Mouse (Mus musculus): ENCODE measurements around the gene B3gnt2. TPM values are rescaled to one million over a fixed set of nuclear protein-coding genes. Genes with fewer than 3 reads are reported as not detected.

B3gnt2 gene
- polyA plus RNA-seq, 1 experiment, result 18.9 TPM

DNA sequence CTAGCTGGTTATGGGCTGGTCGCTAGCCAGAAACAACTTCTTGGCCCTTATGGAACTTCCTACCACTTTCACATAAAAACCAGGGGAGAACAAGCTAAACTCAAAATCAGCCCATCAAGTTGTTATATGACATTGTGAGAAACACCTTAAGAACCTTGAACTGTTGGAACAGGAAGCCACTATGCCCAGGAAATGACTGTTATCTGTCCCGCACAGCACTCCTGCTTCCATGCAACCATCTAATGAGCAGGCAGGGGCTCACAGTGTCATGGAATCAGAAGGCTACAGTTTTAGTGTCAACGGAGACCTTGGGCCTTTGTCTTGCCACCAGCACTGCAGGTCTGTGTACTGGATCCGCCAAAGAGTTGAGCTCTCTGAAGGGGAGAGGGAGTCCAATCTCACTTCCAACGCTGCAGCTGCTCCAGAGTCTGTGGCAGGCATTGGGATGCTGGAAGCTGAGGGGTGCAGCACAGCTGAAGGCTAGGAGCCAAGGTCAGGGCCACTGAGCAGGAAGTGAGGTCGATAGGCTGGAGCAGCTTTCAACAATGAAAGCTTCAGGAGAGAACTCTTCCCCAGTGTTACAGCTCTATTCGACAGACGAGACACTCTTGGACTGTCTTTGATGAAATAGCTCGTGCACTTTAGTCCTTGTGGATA lies 36.6 kb downstream of the B3gnt2 start:
- H3K27me3 ChIP-seq (ENCODE audit: control insufficient read depth, insufficient read depth, low read length), result no peaks in the 10 kb centered on the region
- H3K4me1 ChIP-seq (ENCODE audit: control insufficient read depth, insufficient read depth, insufficient read length), result peaks cover 8% of the 10 kb centered on the region
- 58% methylated on average over 9 of the region's 9 CpGs for WGBS
- no peak overlapping the region for H3K4me3 ChIP-seq (ENCODE audit: extremely low read depth, insufficient read depth, insufficient read length)
- no peak for DNase-seq (ENCODE audit: low read depth in 1 of 2, low spot score in 2 of 2)
- H3K36me3 ChIP-seq (ENCODE audit: control insufficient read depth, insufficient read depth, low read length), result 0 out of 2 replicates have a peak, but pooled peaks cover 1% of the 10 kb centered on the region
- TF ChIP-seq CTCF (IDR thresholded peaks at IDR 0.05; ENCODE audit: extremely low read depth, insufficient read depth, insufficient read length, insufficient replicate concordance) (no peak), POLR2A (IDR thresholded peaks at IDR 0.05; ENCODE audit: low read depth, low read length) (no peak)
- H3K27ac ChIP-seq (ENCODE audit: insufficient read depth, low read length), result no peak overlapping the region

DNA sequence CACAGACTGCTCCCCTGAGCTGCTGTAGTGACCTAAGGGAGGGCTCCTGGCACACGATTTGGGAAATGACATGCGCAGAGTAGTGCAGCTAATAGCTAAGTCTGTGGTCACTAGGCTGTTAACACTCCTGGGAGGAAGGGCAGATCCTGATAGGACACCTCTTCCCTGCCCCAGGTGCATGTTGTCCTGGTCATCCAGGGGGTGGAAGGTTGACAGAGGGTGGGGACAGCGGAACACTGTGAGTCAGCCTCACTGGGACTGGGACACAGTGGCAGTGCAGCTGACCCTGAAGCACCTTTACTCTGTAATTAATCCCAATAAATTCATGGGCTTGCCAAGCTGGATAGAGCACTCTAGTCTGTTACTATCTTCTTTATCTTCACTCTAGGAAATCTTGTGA lies 39.5 kb downstream of the B3gnt2 start:
- DNase-seq (ENCODE audit: low read depth in 1 of 2, low spot score in 2 of 2), result no peak
- peaks cover 19% of the 10 kb centered on the region for H3K4me1 ChIP-seq (ENCODE audit: control insufficient read depth, insufficient read depth, insufficient read length)
- H3K27ac ChIP-seq (ENCODE audit: insufficient read depth, low read length), result no peak overlapping the region
- no peaks in the 10 kb centered on the region for H3K36me3 ChIP-seq (ENCODE audit: control insufficient read depth, insufficient read depth, low read length)
- H3K27me3 ChIP-seq (ENCODE audit: control insufficient read depth, insufficient read depth, low read length), result no peaks in the 10 kb centered on the region
- TF ChIP-seq CTCF (IDR thresholded peaks at IDR 0.05; ENCODE audit: extremely low read depth, insufficient read depth, insufficient read length, insufficient replicate concordance) (no peak), POLR2A (IDR thresholded peaks at IDR 0.05; ENCODE audit: low read depth, low read length) (no peak)
- H3K4me3 ChIP-seq (ENCODE audit: extremely low read depth, insufficient read depth, insufficient read length), result no peak overlapping the region
- WGBS, result 77% methylated on average over 3 of the region's 3 CpGs

DNA sequence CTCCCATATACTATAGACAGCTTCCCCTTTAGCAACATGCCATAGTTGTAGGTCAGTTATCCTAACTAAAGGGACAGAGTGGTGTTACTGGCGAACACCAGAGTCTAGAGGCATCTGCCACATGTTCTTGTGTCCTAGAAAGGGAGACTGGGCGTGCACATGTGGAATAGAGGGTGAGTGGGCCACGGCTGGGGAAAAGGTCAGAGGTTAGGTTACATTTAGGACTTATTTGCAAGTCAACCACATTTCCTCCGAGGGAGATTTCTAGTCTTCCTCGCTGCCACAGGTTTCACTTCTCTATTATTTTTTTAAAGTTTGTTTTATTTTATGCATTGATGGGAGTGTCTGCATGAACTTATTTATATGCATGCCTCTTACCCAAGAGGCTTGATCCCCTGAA lies 42.4 kb downstream of the B3gnt2 start:
- Histone ChIP-seq H3K4me3 (ENCODE audit: extremely low read depth, insufficient read depth, insufficient read length) (no peak overlapping the region), H3K27me3 (ENCODE audit: control insufficient read depth, insufficient read depth, low read length) (no peaks in the 10 kb centered on the region), H3K36me3 (ENCODE audit: control insufficient read depth, insufficient read depth, low read length) (no peaks in the 10 kb centered on the region), H3K4me1 (ENCODE audit: control insufficient read depth, insufficient read depth, insufficient read length) (peaks cover 43% of the 10 kb centered on the region), H3K27ac (ENCODE audit: insufficient read depth, low read length) (peak overlapping the region; percentile 74)
- no peak for TF ChIP-seq POLR2A (IDR thresholded peaks at IDR 0.05; ENCODE audit: low read depth, low read length)
- TF ChIP-seq CTCF (IDR thresholded peaks at IDR 0.05; ENCODE audit: extremely low read depth, insufficient read depth, insufficient read length, insufficient replicate concordance), result no peak
- peak; percentile 32 to 52 for DNase-seq (ENCODE audit: low read depth in 1 of 2, low spot score in 2 of 2)
- WGBS, result 19% methylated on average over 5 of the region's 5 CpGs

DNA sequence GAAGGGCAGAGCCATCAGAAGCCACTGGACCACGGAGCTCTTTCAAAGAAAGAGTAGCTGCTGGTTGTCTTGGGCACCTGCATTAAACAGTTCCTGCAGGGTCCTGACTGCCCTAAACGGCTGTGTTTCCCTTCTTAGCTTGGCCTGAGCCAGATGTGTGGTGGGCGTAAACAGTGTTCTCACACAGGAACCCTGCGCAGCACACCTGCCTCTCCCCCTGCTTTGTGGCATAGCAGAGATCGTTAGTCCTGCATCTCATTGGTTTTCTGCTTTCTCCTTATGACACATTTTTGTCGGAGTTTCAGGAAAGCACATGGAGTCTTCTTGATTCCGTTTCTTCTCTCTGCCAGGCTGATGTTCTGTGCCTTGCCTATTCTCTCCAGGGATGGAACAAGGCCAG lies 44.9 kb downstream of the B3gnt2 start:
- TF ChIP-seq CTCF (IDR thresholded peaks at IDR 0.05; ENCODE audit: extremely low read depth, insufficient read depth, insufficient read length, insufficient replicate concordance), result no peak
- no peak for TF ChIP-seq POLR2A (IDR thresholded peaks at IDR 0.05; ENCODE audit: low read depth, low read length)
- DNase-seq (ENCODE audit: low read depth in 1 of 2, low spot score in 2 of 2), result peak in 1 of 2 experiments; percentile 17
- Histone ChIP-seq H3K27me3 (ENCODE audit: control insufficient read depth, insufficient read depth, low read length) (no peaks in the 10 kb centered on the region), H3K27ac (ENCODE audit: insufficient read depth, low read length) (peak overlapping the region; percentile 93), H3K4me1 (ENCODE audit: control insufficient read depth, insufficient read depth, insufficient read length) (peaks cover 47% of the 10 kb centered on the region), H3K36me3 (ENCODE audit: control insufficient read depth, insufficient read depth, low read length) (no peaks in the 10 kb centered on the region), H3K4me3 (ENCODE audit: extremely low read depth, insufficient read depth, insufficient read length) (no peak overlapping the region)
- 28% methylated on average over 7 of the region's 7 CpGs for WGBS

DNA sequence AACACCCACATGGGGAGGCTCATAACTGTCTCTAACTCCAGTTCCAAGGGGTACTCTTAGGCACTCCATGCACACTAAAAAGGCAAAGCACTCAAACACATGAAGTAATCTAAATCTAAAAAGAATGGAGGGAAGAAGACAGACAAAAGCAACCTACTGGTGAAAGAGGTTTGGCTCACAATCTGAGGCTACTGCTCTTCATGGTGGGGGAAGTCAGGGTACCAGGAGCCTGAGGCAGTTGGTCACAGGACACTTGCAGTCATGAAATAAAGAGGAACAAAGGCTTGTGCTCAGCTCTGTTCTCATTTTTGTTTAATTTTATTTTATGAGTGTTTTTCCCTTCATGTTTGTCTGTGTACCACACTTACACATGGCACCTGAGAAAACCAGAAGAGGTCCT lies 45.6 kb downstream of the B3gnt2 start:
- no peak for DNase-seq (ENCODE audit: low read depth in 1 of 2, low spot score in 2 of 2)
- peak overlapping the region; percentile 93 for H3K27ac ChIP-seq (ENCODE audit: insufficient read depth, low read length)

DNA sequence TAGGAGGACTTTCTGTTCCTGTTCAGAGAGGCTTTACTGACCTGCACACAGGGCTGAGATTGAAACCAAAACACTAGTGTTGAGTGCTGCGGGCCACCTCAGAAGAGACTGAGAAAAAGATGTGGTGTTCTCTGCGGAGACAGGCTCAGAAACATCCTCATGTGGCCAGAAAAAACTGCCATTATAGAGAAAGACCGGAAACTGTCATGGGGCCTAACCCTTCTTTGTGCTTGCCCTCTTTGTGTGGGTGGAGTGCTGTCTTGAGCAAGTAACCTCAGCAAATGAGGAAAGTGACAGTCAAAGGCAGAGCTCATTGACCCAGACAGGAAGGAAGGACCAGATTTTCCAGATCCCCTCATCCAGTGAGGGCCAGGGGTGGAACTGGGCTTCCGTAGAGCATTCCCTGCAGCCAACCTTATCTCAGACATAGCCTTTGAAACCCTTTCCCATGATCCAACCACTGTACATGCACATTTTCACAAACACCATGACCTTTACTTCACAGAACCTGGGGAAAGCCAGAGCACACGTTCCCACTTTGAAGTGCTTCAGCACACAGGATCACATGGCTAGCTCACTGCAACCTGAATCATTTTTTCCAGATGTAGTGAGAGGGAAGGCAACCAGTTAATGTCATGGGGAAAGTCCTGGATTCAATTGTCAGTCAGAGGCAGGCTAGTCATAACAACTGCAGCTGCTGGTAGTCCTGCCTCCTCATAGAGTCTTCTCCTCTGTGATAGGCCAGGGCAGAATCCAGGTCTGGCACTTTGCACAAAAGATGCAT lies 46.6 kb downstream of the B3gnt2 start:
- Histone ChIP-seq H3K27me3 (ENCODE audit: control insufficient read depth, insufficient read depth, low read length) (no peaks in the 10 kb centered on the region), H3K4me3 (ENCODE audit: extremely low read depth, insufficient read depth, insufficient read length) (no peak overlapping the region), H3K4me1 (ENCODE audit: control insufficient read depth, insufficient read depth, insufficient read length) (peaks cover 46% of the 10 kb centered on the region), H3K27ac (ENCODE audit: insufficient read depth, low read length) (peak overlapping the region; percentile 93), H3K36me3 (ENCODE audit: control insufficient read depth, insufficient read depth, low read length) (no peaks in the 10 kb centered on the region)
- WGBS, result 12% methylated on average over 5 of the region's 5 CpGs
- DNase-seq (ENCODE audit: low read depth in 1 of 2, low spot score in 2 of 2), result peak; percentile 40 to 57
- TF ChIP-seq CTCF (IDR thresholded peaks at IDR 0.05; ENCODE audit: extremely low read depth, insufficient read depth, insufficient read length, insufficient replicate concordance) (no peak), POLR2A (IDR thresholded peaks at IDR 0.05; ENCODE audit: low read depth, low read length) (no peak)

More for the DNA sequence above, 45.6 kb downstream of the B3gnt2 start:
- no peaks in the 10 kb centered on the region for H3K36me3 ChIP-seq (ENCODE audit: control insufficient read depth, insufficient read depth, low read length)
- TF ChIP-seq POLR2A (IDR thresholded peaks at IDR 0.05; ENCODE audit: low read depth, low read length) (no peak), CTCF (IDR thresholded peaks at IDR 0.05; ENCODE audit: extremely low read depth, insufficient read depth, insufficient read length, insufficient replicate concordance) (no peak)
- no peaks in the 10 kb centered on the region for H3K27me3 ChIP-seq (ENCODE audit: control insufficient read depth, insufficient read depth, low read length)
- H3K4me1 ChIP-seq (ENCODE audit: control insufficient read depth, insufficient read depth, insufficient read length), result peaks cover 51% of the 10 kb centered on the region
- H3K4me3 ChIP-seq (ENCODE audit: extremely low read depth, insufficient read depth, insufficient read length), result no peak overlapping the region

DNA sequence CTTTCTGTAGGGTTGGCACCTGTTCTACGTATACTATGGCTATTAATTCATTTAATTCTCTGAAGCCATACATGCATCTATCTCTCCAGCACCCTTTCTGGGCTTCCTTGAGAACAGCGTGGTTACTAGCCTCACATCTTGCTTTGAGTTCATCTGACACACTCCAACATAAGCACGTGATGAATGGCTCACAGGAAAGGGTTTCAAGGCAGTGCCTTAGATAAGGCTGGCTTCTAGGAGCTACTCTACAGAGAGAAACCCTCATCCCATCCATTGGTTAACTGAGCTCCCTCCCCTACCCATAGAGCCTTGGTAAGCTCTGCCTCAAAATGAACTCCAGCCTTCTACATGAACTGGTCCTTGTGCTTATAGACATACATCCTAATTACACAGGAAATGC lies 47.3 kb downstream of the B3gnt2 start:
- Histone ChIP-seq H3K4me1 (ENCODE audit: control insufficient read depth, insufficient read depth, insufficient read length) (peaks cover 43% of the 10 kb centered on the region), H3K27me3 (ENCODE audit: control insufficient read depth, insufficient read depth, low read length) (no peaks in the 10 kb centered on the region), H3K4me3 (ENCODE audit: extremely low read depth, insufficient read depth, insufficient read length) (no peak overlapping the region), H3K27ac (ENCODE audit: insufficient read depth, low read length) (peak overlapping the region; percentile 93), H3K36me3 (ENCODE audit: control insufficient read depth, insufficient read depth, low read length) (no peaks in the 10 kb centered on the region)
- TF ChIP-seq CTCF (IDR thresholded peaks at IDR 0.05; ENCODE audit: extremely low read depth, insufficient read depth, insufficient read length, insufficient replicate concordance) (no peak), POLR2A (IDR thresholded peaks at IDR 0.05; ENCODE audit: low read depth, low read length) (no peak)
- 35% methylated on average over 3 of the region's 3 CpGs for WGBS
- no peak for DNase-seq (ENCODE audit: low read depth in 1 of 2, low spot score in 2 of 2)

Measured in spleen, adult 2 months (tissue).